Mouse (Mus musculus): ENCODE measurements around the gene F12.

Gene F12

DNA sequence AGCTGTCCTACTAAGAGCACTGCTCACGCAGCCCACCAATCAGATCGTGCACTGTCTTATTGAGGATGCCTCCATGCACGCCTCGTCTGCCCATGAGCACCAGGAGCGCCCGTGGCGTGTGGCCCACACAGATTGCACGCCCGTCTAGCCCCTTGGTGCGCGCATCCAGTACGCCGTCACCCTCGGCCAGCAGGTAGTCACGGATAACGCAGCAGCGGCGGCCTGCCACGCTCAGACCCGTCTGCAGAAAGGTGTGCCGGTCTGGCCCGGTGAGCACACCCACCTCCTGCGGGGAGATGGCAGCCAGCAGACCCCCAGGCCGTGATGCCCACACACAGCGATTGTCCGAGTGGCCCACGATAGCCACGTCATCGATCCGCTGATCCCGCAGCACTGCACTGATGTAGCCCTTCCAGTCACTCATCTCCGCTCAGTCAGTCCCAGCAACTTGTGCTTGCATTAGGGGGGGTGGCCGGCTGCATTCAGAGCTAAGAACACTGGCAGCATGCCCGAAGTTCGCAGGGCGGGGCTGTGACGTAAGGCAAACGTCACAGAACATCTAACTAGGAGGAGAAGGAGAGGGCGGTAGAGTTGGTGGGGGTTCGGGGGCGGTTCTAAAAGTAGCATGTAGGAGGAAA, 11.7 kb downstream of the F12 start, which contains the start of gene Pfn3:
Gene Pfn3 (minus strand): TSS at position 490 of the 638 bp plus-strand sequence.
- peak; percentile 50; the same call in 1 of the 2 replicates for ATAC-seq (ENCODE audit: low TSS enrichment)

DNA sequence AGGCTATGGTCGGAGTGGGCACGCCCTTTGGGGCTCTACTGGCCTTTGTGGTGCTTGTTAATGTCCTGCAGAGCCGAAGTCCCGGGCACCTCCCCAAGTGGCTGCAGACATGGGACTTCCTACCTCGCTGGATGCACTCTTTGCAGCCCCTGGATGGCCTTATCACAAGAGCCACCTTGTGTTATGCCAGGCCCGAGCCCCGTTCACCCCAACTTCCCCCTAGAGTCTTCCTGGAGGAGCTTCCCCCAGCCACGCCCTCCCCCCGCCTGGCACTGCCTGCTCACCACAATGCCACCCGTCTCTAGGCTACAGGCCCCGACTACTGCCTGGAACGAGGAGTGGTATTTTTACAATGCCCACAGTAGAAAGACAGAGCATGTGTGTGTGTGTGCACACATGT, 13.3 kb downstream of the F12 start:
- ATAC-seq (ENCODE audit: low TSS enrichment) = no peak

DNA sequence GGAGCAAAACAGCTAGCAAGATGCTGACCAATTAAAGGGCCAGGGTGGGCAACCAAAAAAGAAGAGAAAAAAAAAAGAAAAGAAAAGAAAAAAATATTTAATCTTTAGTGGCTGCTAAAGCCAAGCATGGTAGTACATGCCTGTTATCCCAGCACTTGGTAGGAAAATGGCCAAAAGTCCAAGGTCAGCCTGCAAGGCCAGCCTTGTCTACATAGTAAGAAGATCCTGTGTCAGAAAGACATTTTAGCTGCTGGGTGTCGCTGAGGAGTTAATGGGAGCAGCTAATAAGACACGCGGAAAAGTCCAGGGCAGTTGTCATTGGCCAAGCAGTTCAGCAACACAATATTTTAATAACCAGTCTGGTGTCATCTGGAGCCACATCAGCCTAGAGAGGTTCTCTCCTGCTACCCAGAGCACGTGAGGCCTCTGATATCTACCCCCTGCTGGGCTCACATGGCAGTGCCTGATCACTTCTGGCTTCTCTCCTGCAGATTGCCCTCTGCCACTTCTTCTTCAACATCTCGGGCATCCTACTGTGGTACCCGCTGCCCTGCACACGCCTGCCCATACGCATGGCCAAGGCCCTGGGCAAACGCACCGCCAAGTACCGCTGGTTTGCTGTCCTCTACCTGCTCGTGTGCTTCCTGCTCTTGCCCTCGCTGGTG, 13.8 kb downstream of the F12 start:
- no peak for ATAC-seq (ENCODE audit: low TSS enrichment)

DNA sequence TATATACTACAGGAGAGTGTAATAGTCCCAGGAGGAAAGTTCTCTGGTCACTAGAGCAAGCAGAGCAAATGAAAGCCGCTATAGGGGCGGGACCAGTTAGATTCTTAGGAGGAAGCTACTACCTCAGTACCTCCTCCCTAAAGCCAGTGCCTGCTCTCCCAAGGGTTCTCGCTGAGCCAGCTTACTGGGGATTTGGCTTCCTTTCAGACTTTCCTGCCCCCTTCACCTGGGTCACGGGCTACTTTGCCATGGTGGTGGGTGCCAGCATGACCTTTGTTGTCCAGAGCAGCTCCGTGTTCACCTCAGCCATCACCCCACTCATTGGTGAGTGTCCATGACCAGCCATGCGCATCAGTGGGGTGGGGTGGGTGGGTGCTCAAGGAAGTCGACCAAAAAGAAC, 14.8 kb downstream of the F12 start:
- no peak for ATAC-seq (ENCODE audit: low TSS enrichment)

DNA sequence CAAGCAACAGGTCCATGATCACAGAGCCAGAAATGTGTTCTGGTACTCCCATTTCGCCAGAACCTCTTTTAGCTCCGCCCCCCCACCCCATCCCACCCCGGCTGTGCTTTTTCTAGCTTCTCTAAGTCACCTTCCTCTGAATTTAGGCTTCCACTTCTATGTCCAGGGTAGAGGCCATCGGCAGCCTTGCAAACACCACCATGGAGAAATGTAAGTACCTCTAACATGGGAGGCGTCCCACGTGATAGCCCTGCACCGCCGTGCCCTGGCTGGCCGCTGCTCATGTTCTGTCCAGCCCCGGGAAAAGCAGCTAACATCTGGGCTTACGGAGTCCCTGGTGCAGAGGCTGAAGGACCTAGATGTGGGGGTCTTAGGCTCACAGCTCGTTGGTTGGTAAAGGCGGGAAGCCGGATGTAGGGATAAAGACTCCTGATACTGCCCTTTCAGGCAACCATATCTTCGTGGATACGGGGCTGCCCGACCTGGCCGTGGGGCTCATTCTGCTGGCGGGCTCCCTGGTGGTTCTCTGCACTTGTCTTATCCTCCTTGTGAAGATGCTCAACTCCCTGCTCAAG, 18.0 kb downstream of the F12 start:
- no peak for ATAC-seq (ENCODE audit: low TSS enrichment)

DNA sequence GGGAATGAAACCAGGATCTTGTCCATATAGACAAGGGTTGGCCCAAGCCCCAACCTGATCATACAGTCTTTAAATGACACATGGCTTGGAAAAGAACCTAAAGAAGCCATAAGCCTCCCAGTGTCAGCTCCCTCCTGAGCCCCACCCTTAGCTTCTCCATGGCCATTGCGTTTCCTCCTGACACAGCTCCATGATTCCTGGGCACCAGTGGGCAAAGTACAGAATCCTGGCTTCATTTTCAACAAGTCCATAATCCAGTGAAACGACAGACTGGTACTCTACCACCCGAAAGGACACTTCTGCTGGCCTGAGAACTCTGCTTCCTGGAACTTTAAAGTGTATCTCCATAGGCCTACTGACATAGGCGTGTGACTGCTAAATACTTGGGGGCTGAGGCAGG, 19.3 kb downstream of the F12 start:
- ATAC-seq (ENCODE audit: low TSS enrichment) = no peak

DNA sequence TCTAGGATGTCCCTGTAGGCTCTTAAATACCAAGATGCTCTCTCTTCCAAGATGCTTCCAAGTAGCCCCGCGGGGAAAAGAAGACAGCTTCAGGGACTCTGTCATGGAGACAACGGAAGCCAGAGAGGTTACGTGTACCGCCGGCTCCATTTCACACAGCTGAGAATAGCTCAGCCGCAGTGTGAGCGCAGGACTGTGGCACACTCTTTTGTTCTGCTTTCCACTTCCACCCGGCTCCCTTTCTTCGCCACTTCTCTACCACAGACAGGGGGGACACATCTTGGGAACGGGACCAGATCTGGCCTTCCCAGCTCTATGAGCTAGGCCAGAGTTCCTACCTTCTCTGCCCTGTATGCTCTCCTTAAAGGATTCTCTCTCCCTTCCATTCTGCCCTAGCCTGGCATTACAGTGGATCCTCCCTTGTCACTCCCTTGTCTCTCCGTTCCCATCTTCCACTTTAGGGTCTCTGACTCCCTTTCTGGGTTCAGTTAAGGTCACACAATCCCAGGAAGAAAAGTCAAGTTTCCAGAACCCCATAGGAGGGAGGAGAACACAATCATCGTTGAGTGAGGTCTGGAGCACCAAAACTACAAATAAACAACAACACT, 20.7 kb downstream of the F12 start:
- ATAC-seq (ENCODE audit: low TSS enrichment) = peak; percentile 28; the same call in 1 of the 2 replicates

DNA sequence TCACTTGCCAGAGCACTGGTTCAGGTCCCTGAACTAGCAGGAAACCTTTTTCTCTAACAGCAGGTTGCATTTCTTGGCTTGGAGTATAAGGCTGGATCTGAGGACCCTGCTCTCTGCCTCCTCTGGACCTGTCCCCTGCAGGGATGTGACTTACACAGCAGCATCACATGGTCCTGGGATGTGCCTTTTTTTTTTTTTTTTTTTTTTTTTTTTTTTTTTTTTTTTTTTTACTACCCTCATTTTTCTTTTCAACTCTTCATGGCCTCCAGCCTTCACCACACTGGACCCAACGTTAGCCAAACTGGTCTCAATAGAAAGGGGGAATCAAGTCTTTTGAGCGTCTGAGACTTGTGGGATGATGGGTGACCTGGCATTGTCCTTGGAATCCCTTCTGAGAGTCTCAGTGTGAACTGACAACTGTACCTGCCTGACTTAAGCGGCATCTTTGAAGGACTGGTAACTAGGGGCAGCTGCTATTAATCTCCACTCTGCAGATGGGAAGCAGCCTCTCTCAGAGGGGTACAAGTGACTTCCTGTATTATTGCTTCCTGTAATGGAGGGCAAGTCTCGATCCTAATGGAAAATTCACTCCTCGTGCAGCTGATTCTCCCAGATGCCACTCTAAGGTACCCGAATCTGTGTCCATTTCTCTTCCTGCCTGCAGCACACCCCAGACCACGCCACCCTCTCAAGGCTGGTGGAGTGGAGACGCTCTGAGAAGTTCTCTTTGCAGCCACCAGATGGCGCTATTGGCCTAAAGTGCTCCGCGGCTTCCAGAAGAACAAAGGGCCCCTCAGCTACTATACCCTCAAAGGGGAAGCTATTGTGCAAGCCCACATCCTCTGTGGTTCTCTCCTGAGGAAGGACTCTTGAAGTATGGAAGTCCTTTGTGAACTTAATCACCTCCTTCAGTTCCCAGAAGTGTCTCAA, 21.5 kb downstream of the F12 start:
- ATAC-seq (ENCODE audit: low TSS enrichment) = peak; percentile 71

DNA sequence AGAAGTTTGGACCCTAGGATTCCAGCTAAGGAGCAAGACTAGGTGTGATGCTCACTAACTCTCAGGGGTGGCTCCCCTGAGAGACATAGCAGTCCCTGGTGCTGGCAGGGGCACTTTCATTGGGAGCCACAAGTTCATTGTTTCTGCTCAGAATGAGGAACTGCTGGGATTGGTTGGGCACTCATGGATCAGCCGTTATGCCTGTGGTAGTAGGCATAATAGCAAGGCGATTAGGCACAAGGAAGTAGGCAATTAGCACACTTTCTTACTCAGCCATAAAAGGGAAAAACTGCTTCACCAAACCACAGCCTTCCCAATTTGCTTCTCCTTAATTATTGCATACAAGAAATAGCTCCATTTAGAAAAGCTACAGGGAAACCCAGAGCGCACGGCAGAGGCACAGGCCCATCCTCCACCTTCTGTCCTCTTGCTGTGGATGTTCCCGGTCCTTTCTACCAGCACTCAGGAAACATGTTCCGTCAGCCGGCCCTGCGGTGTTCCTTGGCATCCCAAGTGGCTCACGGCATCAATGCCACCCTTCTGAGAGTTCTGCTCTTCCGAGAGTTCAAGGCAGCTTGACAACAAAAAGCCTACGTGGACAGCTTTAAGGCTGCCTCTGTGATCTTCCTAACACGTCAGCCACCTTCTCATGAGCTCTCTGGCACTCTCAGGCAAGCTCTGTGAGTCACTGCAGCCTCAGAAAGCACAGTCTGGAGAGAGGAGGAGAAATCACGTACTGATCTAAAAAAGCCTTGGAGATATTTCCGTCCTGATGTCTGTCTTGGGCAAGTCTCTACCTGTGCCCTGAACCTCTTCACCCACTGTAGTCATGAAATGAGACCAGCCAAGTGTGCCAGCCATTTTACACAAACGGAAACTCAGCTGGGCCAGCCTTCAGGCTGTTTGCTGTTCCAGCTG, 22.4 kb downstream of the F12 start:
- ATAC-seq (ENCODE audit: low TSS enrichment) = peak; percentile 89

DNA sequence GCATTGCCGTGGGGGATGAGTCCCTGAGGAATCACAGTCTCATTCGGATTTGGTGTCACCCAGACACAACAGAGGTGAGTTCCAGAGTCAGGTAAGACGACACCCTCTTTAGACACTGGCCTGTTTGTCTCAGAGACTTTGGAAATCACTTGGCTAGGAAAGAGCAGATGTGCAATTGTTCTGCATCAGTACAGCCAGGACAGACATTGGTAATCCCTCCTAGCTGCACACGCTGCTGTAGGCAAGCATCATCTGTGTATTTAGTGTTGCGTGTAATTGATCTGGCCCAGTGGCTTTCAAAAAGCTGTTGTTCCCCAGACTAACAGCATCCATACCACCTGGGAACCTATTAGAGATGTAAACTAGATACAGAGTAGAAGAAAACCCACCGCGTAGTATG, 23.3 kb downstream of the F12 start:
- ATAC-seq (ENCODE audit: low TSS enrichment) = no peak

DNA sequence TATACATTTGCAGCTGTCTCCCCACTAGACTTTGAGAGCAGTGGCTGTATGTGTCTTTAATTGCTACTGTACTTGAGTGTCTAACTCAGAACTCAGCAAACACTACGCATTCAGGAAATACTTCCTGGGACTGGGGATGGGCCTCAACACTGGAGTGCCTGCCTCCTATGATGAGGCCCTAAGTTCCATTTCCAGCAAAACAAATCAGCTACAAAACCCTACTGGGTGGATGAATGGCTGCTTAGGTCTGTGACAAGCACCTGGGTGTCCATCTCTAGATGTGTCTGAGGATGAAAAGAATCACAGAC, 26.6 kb downstream of the F12 start:
- ATAC-seq (ENCODE audit: low TSS enrichment) = no peak

DNA sequence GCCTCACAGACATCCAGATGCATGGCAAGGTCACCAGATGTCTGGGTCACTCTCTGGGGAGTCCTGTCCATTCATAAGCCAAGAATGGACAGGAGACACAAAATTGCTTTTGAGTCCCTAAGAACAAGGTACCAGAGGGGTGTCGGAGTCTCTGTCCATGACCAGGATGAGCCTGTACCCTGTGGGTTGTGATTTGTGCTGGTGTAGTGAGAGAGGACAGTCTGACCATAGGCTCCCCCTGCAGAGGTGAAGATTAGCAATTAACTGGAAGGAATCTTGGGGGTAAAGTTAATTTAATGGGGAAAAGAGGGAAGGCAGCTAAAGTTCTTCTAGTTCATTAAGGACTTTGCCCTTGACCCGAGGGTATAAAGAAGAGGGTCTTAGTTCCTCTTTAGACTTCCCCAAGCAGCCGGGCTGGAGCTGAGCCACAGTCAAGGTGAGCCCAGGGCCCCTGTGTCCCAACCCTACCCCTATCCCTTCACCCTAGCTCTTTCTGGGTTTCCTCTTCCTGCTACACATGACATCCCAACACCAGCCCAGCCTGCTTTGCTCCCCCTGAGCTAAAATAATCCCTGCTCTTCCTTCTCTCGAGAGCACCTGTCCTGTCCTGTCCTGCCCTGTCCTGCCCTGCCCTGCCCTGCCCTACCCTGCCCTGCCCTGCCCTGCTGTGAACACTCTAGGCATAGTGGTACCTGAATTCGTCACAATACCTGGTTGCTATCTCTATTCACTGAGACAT, 27.1 kb downstream of the F12 start:
- ATAC-seq (ENCODE audit: low TSS enrichment) = no peak

DNA sequence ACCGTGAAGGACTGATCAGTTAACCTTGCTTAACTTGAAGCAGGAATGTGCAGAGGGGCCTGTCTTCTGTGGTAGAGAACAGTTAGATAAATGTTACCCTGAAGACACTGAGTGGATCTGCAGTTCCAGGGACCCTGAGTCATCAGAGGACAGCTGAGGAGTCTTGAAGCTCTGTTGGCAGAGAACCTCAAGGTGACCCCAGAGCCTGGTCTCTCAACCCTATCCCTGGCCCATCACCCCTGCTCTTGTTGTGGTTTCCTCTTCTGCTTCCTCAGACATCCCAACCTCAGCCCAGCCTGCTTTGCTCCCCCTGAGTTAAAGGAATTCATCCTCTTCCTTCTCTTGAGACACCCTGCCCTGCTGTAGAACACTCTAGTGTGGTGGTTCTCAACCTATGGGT, 28.5 kb downstream of the F12 start, which contains the start of gene Slc34a1:
Gene Slc34a1 (plus strand): TSS at position 100 of the 400 bp plus-strand sequence.
- no peak for ATAC-seq (ENCODE audit: low TSS enrichment)

DNA sequence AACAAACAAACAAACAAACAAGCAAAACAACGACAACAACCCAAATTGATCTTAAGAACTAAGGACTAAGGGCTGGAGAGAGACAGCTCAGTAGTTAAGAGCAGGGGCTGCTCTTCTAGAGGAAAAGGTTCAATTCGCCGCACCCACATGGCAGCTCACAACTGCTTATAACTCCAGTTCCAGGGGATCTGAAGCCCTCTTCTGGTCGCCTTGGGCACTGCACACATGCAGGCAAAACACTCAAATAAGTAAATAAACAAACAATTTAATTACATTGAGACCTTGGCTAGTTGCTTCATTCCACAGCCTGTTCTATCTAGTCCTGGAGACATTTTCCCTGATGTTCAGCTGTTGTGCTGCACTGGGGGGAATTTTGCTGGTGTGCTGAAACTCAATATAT, 33.7 kb downstream of the F12 start:
- ATAC-seq (ENCODE audit: low TSS enrichment) = no peak

DNA sequence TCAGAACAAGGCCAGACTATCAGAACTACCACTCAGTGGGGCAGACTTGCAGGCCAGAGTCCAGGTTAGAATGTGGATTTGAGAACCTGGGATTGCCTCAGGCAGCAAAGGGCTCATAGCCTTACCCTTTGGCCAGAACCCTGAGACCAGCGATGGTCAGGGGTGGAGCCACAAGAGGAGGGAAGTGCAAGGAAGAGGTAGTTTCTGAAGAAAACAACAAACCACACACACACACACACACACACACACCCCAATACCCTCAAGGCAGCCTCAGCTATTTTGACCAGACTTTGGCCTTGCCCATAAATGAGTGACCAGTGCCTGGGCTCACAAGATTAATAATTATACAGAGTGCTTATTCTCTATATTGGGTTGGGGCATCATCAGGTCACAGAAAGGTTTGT, 35.0 kb downstream of the F12 start:
- no peak for ATAC-seq (ENCODE audit: low TSS enrichment)

DNA sequence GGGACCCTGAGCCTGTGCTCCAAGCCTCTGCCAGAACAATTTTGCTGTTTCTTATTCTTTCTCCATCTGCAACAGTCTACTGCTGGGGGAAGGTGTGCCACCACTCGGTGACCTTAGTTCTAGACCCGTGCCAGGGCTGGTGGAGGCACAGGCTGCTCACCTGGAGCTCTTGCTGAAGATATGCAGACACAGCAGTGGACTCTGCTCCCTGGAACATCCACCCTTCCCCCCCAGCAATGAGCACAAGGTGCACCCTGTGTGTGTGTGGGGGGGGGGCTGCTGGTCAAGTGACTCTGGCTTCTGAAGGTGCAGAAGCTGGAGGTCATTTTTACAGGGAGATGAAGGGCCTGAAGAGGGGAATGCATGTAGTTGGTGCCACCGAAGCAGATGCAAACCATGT, 35.9 kb downstream of the F12 start:
- no peak for ATAC-seq (ENCODE audit: low TSS enrichment)

DNA sequence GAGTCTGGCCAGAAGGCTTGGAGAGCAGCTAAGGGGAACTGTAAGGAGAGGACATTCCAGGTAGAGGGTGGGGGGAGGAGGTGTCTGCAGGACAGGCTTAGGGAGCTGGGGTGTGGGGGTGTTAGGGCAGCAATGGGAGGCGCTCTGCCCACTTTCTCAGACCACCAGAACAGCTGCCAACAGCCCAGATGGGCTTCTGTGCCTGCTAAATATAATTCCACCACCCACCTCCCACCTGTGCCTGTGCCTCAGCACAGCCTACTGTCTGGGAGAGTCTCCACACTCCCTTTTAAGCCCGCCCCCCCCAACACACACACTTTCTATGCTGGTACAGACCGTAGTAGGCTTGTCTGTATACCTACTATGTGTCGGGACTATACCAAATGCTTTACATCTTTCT, 44.8 kb downstream of the F12 start:
- ATAC-seq (ENCODE audit: low TSS enrichment) = peak; percentile 75

DNA sequence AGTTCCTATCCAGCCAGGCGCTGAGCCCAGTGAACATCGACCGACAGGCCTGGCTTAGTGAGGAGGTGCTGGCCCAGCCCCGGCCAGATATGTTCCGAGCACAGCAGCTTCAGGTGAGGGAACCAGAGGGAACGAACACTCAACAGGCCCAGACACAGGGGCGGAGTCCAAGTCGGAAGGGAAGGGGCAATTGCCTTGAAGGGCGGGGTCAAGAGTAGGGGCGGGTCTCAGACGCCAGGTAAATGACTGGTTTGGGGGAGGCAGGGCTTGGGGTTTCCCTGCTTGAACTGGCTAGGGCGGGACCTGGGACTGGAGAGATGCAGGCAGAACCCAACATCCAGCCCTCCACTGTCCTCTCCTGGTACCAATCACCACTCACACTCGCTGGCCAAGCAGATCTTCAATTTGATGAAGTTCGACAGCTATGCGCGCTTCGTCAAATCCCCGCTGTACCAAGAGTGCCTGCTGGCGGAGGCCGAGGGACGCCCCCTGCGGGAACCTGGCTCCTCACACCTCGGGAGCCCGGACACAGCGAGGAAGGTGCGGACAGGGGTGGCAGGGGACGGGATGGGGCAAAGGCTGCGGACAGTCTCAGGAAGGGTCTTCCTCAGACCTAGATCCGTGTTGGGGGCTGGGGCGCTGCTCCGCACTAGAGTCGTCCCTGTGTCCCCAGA, 47.5 kb downstream of the F12 start:
- ATAC-seq (ENCODE audit: low TSS enrichment) = no peak

DNA sequence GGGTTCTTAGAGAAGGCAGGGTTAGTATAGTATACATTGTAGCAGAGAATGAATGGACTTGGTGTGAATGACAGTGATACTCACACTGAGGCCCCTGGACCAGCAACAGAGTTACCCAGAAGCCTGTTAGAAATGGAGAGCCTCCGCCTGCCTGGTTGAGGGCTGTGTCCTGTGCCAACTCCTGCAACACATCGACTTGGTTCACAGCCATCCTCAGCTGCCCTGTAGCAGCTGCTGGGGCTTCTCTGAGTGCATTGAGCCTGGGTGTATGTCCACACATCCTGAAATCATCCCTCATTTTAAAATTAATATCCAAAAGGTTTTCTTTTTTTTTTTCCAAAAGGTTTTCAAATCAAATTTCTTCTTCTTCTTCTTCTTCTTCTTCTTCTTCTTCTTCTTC, 50.7 kb downstream of the F12 start:
- peak; percentile 33; the same call in 1 of the 2 replicates for ATAC-seq (ENCODE audit: low TSS enrichment)

All from frontal cortex, adult (tissue).